Mouse (Mus musculus) heart, adult 2 months (tissue): ENCODE results near the gene Nell2.

Source experiments
- CTCF ChIP-seq: fragments of 200-600 bp; IDR thresholded peaks from 2 replicates; pipeline ENCODE4 v1.8.1; 2022; ENCODE audit warnings: antibody characterized with exemption, mild to moderate bottlenecking, moderate library complexity
- EP300 ChIP-seq: fragments of 200-500 bp; IDR thresholded peaks from 2 replicates; pipeline ENCODE4 v1.6.1; 2011; ENCODE audit warnings: low read depth, low read length, control low read depth; ENCODE audit not compliant: insufficient read depth

- no peak for TF ChIP-seq CTCF
- TF ChIP-seq EP300 = no peak
These were observed 33.2 kb downstream of the Nell2 start for GRCm38 (mm10) chr15:95495193-95495592.
